Mouse (Mus musculus): ENCODE measurements around the gene Cdc42se2.
A peak's percentile ranks its signal among the peaks of the same experiment; 100 is the strongest.

Gene Cdc42se2

DNA sequence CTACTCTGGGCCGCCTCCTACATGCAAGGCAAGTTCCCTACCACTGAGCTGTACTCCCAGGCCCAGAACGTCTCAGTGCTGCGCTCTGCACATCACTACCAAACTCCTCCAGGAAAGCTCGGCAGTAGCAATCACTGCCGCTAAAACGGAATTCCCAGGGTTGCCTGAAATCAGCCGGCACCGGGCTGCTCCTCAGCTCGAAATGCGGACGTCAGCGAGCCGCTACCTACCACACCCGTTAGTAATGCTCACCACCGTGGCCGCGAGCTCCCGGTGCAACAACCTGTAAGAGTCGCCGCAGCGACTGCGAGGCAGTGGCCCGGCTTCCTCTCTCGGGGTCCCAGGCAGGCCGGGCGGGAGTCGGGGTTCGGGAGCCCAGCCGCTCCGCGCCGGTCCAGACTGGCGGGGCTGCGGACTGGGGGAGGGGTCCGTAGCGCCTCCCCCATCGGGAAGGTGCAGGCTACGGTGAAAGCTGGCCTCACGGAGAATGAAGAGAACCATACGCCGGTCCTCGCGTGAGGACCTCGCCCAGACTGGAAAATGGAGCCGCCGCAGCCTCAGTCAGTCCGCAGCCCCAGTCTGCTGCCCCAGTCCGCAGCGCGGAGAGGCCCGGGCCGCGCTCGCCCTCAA is 502 bp downstream of the Cdc42se2 start:
- DNase-seq: peak; percentile 47

DNA sequence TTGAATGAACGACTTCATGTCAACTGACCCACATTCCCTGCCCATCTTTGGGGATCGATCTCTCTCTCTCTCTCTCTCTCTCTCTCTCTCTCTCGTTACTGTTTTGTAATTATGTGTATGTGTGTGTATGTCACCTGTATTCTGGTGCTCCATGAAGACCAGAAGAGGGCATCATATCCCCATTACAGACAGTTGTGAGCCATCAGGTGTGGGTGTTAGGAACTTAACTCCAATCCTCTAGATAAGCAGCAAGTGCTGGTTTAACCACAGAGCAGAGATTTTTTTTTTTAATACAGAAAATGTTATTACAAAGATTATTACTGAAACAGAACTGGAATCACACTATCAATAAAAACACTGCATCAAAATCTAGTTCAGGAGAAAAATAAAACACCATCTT is 1.9 kb downstream of the Cdc42se2 start:
- DNase-seq: no peak

DNA sequence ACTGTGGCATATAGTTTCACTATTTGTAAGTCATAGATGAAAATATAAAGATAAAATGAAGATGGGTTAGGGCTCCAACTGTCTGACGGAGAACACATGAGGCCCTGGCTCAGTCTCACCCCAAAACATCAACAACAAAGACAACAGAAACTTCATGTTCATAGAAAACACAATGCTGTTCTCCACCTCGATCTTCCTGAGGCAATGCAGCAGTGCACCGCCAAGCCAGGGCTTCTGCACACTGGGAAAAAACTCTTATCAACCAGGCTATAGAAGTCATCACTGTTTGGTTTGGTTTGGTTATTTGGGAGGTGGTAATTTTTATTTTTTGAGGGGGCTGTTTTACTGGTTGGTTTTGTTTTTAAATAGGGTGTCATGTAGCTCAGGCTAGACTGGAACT is 3.0 kb downstream of the Cdc42se2 start:
- DNase-seq: no peak

DNA sequence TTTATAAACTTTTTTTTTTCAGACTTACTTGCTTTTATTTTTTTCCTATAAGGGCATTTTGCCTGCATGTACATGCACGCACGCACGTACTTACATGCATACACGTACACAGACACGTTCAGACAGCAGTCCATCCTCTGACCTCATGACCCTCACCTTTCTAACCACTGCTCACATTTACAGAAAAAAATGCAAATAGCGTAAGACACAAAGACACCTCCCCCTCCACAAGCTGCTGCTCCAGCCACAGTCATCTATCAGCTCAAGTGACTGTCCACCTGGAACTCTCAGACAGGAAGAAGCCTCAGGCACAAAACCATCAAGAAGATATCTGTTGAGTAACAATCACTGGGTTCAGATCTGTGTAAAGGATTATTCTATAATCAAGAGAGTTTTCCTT is 5.2 kb downstream of the Cdc42se2 start:
- DNase-seq: no peak

DNA sequence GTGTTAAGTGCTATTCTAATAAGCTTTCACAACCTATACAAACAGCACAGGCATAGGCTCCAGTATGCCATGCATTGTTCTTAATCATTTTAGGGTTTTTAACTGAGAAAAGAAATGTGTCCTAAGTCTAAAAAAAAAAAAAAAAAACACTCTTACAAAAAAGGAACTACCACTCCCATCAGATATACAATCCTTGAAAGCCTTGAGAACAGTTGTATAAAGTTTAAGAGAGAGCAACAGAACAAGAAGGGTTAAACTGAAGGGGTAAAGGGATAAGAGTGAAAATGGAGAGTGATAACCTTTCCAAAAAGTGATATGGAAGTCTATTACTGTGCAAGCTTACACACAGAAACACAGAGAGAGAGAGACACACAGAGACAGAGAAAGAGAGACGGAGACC is 7.5 kb downstream of the Cdc42se2 start:
- DNase-seq: no peak

DNA sequence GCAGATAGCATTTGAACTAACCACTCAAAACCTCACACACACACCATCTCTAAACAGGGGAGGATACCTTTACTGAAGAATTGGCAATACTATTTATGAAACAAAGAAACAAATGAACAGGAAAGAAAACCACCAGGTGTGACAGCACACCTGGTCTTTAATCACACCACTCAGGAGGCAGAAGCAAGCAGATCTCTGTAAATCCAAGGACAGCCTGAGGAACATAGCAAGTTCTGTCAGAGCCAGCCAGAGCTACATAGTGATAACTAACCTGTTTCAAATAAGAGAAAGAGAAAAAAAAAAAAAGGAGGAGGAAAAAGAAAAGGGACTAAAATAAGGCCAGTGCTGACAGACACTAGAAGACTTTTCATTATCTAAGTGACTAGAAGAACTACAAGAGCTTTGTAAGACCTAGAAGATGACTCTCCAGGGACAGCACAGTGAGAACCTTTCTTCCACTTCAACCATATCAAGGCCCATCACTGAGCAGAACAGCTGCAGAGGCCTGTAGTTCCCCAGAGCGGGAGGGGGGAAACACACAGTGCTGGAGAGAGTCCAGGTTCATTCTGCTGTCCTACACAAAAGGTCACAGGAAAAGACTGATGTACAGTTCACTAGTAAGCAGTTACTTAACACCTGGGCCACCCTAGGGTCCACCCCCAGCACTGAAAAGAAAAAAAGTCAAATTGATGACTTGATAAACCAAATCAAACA is 9.2 kb downstream of the Cdc42se2 start:
- DNase-seq: no peak

DNA sequence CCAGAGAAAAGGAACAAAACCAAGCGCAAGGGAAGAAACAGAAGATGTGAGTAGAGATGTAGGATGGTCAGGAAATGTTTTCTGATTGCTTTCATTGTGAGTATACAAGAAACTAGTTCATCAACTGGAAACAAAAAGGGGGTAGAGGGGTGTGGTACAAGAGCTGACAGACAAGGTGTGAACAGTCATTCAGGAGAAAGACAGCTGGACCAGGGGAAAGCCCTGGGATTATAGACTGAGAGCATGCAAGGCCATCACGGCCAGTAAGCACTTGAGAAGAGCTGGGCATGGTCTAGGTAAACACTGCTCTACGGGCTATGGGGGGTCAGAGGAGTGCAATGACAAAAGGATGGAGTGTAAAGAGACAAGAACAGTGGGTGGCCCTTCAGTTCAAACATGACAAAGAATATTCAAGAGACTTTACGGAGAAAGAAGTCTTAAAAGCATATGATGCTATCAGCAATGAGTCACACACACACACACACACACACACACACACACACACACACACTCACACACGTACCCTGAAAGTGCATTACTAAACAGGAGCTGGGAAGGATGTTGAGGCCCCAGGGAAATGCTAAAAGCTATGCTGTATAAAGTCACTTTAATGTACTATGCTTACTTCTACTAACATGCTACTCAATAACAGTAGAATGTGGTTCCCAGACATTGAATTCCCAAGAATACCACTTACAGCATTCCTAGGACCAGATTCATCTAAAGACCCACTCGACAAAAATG is 9.9 kb downstream of the Cdc42se2 start:
- no peak for DNase-seq

DNA sequence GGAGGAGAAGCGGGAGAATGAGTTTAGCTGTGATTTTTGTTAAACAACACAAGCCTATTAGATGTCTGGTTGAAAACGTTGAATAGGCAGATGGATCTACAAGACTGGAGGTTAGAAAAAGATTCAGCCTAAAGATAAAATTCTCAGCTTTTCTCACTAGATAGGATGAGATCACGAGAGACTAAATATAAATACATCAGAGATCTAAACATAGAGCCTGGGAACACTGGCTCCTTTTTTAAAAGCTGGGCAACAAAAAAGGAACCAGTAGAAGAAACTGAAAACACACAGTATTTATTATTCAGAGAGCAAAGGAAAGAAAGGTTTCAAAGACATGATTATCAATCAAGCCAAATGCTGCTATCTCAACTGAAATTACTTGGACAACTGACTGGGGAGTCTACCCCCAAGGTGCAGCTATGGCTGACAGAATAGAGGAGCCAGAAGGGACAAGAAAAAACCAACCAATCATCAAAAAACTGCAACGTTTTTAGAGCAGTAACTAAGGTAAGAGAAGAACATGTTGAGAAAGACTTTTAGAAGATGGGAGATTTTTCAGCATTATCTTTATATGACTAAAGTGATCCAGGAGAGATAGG is 10.6 kb downstream of the Cdc42se2 start:
- no peak for DNase-seq

DNA sequence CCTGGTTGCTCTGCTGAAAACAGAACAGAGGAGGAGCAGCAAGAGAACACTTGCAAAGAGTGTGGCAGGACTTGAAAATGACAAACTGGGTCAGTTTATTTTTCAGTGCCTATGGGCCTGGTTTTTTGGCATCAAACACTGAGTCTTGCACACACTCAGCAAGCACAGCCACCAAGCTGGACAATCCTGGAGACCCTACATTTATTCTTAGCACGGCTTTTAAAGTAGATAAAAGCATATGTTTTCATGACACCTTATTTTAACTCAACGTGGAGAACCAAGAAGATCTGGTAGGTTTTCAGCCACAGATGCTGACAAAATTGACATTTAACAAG is 11.1 kb downstream of the Cdc42se2 start:
- no peak for DNase-seq

DNA sequence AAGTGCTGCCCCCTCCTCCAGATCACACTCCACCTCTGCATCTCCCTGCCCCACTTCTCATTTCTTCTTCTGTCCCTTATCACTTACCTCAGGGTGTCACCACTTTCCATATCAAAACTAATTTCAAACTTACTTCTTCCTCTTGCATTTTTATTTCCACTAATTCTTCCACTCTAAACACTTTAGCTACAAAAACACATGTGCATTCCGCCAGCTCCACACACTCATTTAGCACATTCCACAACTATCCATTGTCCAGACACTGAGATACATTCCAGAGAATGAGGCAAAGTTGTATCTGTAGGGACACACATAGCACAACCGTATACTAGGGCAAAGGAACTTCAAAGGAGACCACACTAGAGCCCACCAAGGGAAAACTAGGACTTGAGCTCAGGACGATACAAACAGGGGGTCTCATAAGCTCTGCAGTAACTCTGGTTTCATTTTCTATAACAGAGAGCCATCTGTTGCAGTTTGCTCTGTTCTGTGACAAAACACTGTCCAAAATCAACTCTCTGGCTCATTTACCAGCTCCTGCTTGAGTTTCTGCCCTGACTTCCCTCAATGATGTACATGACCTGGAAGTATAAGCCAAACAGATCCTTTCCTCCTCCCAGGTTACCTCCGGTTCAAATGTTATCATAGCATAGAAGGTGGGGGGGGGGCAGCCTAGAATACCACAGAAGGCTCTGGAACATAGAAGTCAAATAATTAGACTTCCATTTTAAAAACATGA is 11.7 kb downstream of the Cdc42se2 start:
- no peak for DNase-seq

DNA sequence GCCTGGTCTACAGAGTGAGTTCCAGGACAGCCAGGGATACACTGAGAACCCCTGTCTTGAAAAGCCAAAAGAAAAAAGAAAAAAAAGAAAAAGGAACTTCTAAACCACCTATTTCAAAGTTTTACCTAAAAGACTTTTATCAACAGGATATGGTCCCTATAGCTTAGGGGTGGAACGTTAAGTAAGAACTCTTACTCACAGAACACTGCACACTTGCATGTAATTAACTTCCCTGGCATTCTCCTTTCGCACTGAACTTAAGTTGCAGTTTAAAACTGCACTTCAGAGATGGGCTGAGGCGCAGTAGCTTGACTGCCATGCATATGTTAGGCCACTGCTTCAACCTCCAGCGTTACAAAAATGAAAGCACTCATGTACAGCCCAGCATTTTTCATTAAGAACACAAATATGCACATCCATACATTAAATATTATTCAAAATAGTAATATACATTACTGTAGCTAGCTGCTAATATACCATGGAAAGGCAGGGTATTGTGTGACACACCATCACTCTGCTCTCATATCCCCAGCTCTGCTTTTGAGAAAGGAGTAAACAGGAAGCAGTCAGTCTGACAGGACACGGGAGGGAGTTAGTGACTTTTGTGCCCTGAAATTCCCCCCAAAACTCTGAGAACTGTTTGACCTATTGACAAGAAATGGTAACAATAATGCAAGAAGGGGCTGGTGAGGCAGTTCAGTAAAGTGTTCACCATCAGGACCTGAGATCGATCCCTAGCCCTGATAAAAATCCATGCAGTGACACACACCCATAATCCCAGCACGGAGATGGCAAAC is 13.0 kb downstream of the Cdc42se2 start:
- DNase-seq: no peak

DNA sequence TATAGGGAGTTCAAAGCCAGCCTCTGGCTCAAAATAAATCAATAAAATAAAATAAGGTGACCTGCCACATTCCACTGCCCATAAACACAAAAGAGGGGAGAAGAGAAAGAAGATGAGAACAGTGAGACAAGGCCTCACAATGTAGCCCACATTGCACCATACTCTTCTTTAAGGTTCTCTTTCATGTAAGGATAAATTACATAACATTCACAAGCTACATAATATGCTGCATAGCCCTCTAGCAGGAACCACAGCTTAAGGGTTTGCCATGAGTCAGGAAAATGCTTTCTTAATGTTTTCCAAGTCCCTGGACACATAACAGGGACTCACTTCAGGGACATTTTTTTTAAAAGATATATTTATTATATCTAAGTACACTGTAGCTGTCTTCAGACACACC is 15.9 kb downstream of the Cdc42se2 start:
- no peak for DNase-seq

DNA sequence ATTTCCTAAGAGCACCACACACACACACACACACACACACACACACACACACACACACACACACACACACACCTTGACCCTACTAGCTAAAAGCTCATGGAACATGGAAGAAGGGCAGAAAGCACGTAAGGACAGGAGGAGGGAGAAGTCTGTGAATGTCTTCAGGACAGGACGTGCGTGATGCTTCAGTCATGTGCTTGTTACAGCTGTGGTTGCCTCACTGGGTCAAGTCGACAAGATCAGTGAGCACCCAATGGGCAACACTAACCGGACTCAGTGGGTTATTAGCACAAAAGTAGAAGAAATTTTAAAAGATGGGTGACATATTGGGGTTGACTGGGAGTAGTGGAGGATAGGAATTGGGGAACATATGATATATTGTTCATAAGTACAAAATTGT is 17.6 kb downstream of the Cdc42se2 start:
- no peak for DNase-seq

DNA sequence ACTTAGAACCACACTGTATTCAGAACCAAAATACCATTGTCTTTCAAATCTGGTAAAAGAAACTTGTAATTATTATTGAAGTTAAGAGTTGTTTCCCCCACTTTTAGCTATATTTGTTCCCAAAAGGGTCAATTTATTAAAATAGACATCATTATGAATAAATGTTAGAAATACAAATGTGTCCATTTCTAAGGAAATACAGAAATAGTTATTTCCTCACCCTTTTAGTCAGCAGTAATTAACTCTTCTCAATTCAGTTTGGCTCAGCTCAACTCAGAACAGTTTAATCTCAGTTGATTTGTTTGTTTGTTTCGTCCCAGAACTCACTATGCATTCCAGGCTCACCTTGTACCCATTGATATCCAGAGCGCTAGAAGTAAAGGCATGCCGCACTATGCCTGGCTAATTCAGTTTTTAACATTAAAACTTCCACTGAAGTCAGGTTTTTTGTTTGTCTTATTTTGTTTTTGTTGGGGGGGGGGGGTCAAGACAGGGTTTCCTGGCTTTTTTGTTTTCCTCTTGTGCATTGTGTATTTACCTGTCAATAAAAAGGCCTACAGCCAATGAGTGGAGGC is 19.3 kb downstream of the Cdc42se2 start:
- DNase-seq: no peak

DNA sequence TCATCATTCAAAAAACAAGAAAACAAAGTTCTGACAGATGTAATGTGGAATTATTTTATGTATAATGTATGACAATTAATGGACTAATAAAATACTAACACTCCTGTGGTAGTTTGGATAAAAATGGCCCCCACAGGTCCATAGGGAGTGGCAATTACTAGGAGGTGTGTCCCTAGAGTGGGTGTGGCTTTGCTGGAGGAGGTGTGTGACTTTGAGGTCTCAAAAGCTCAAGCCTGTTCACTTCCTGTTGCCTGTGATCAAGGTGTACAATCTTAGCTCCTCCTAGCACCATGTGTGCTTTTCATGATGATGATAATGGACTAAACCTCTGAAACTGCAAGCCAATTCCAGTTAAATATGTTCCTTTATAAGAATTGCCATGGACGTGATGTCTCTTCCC is 22.7 kb downstream of the Cdc42se2 start:
- no peak for DNase-seq

DNA sequence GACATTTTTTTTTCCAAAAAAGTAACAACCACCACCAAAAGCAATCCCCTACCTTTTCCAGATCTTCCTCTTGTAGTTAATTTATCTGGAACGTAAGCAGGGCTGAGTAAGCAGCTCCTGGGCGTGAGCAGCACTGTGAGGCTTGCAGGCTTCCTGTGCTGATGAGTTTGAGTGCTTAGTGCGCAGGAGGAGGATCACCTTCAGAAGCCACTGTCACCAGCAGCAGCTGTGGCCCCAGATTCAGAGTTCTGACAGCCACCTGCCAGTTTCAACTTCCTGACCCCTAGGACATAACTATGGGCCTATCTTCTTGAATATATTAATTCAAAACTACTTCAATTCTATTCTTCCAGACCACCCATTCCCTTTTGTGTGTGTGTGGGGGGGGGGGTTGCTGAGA is 23.4 kb downstream of the Cdc42se2 start:
- no peak for DNase-seq

DNA sequence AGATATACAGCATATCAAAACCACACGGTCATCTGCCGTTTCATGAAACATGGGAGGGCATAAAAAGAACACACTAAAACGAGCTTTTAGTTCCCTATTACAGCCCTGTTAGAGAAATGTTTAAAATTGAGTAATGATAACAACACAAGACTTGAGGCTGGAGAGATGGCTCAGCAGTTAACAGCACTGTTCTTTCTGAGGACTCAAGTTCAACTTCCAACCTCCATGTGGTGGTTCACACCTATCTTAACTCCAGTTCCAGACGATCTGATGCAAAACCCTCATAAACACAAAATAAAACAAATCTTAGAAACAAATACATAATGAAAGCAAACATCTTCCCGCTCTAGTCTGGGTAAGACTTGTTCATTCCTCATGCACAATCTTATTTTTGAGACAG is 24.7 kb downstream of the Cdc42se2 start:
- DNase-seq: no peak

DNA sequence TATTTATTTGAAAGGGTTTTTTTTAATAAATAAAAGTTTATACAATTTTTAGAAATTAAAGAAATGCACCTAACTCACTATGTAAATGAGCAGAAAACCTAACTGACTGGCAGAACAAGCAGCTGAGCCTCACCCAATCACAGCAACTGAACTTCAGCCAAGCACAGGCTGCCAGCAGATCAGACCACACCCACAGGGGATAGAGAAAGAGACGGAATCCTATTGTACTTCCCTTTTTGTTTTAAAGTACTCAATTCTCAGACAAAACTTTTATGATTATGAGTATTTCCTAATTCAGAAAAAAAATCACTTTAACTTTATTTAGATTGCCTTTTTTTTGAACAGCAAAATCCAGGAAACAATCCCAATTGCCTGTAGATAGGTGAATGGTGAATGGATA is 29.5 kb downstream of the Cdc42se2 start:
- DNase-seq: no peak

DNA sequence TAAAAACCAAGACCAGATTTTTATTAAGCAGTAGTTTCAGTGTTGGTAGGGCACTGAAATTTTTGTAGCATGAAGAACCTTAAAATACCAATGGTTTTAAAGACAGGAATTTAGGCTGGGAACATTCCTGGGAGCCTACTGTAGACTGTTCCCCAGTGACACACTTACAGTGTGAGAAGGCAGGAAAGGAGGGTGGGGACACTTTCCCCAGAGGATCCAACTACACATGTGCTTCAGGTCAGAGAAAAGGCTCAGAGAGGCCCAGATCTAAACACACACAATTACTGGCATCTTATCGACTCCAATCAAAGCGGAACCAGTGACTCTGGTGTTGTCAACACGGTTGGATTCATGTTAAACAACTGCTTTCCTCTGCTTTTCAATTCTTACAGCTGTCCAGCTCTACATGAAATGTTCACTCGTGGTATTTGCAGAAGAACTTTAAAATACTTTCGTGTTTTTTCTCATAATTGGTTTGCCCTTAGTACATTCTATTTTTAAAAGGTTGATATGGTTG is 32.3 kb downstream of the Cdc42se2 start:
- no peak for DNase-seq

DNA sequence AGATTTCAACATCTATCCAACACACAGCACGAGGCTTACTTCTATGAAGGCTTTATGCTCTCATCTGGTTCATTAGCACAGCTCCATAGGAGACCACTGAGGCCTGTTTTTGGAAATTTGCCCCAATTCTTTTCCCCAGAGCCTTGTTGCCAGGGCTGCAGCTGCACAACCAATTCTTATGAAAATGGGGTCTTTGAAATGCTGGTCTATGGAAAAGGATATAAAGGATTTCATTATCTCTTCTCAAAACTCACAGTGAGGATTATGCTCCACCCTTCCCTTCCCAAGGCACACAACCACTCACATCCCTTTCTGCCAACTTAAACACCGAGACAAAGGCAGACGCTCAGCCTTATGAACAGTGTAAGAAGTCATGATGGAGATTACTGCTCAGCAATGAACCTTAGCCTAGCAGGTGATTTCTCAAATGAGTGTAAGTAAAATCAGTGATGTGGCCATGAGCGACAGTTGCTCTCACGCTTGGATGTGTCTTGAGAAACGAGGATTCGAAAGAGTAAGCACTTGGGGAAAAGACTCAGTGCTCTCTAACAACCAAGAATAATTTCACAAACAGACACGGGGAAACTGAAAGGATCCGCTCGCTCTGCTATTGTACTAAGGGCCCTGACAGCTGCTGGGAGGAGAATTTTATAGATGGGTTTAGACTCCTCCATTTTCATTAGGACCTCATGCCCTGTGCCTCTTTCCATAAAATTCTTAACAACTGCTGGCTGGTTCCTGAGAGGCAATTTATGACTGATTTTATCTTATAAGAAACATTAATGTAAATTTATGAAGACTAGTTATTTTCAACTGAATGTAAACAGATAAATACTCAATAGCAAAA is 33.0 kb downstream of the Cdc42se2 start:
- DNase-seq: peak; percentile 75

DNA sequence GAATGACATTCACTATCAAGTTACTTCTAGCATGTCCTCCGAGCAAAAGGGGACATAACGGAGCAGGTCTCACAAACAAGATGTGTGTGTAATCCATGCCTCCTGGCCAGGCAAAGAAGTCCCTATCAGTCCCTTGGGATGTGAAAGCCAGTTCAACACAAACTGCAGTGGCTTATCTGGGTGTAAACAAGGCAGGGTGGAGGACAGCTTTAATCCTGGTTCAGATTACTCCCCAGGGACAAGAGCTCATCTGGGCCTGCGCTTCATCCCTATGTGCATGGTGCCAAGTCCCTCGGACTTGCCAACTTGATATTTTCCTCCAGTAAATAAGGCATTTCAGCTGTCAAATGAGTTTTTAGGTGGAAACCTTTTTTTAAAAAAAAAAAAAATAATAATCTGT is 36.0 kb downstream of the Cdc42se2 start:
- DNase-seq: no peak

Data from layer of hippocampus, adult 9-11 months (tissue).